Mouse (Mus musculus) ES-Bruce4 (cell line): ENCODE results near the gene Arhgap24. TPM values are rescaled to one million over a fixed set of nuclear protein-coding genes. Genes with fewer than 3 reads are reported as not detected.

Source experiments
- H3K27ac ChIP-seq: 2 replicates; pipeline ENCODE4 v1.5.1; 2012; ENCODE audit warnings: low read length, inconsistent platforms; ENCODE audit not compliant: insufficient read depth
- H3K27me3 ChIP-seq: 2 replicates; pipeline ENCODE4 v1.6.1; 2012; ENCODE audit warnings: mild to moderate bottlenecking, low read length, inconsistent platforms; ENCODE audit not compliant: control insufficient read depth, poor library complexity, insufficient read depth, severe bottlenecking
- H3K36me3 ChIP-seq: 2 replicates; pipeline ENCODE4 v1.6.1; 2012; ENCODE audit warnings: inconsistent platforms, mild to moderate bottlenecking, low read length, moderate library complexity; ENCODE audit not compliant: control insufficient read depth, poor library complexity, insufficient read depth, severe bottlenecking
- H3K4me1 ChIP-seq: one replicate; pipeline ENCODE4 v1.8.1; 2011; ENCODE audit warnings: low read length; ENCODE audit not compliant: control insufficient read depth, insufficient read depth
- H3K4me3 ChIP-seq: 2 replicates; pipeline ENCODE4 v1.5.1; 2011; ENCODE audit warnings: low read depth, mild to moderate bottlenecking, low read length
- H3K9ac ChIP-seq: 2 replicates; pipeline ENCODE4 v1.6.1; 2012; ENCODE audit warnings: low read depth, mild to moderate bottlenecking, inconsistent platforms; ENCODE audit not compliant: poor library complexity, severe bottlenecking
- H3K9me3 ChIP-seq: replicated peaks from 2 replicates; pipeline ENCODE4 v1.6.1; 2012; ENCODE audit warnings: mild to moderate bottlenecking, low read length, inconsistent platforms; ENCODE audit not compliant: control insufficient read depth, poor library complexity, insufficient read depth, severe bottlenecking
- CTCF ChIP-seq: IDR thresholded peaks from one replicate; pipeline ENCODE4 v1.8.1; 2011; ENCODE audit warnings: low read depth, low read length
- EP300 ChIP-seq: IDR thresholded peaks from 2 replicates; pipeline ENCODE4 v1.6.1; 2011; ENCODE audit warnings: low read depth, low read length; ENCODE audit not compliant: insufficient read depth
- POLR2A ChIP-seq: IDR thresholded peaks from one replicate; pipeline ENCODE4 v1.8.1; 2011; ENCODE audit warnings: low read length; ENCODE audit not compliant: insufficient read depth
- polyA plus RNA-seq: library from polyadenylated mRNA; stranded (reverse); fragments of >200 nt; gene quantifications from 2 replicates; pipeline ENCODE4 v1.2.4, GENCODE M21; 2011; ENCODE audit warnings: low read depth; ENCODE audit not compliant: missing spikeins, insufficient read depth, insufficient read length

Gene Arhgap24
- polyA plus RNA-seq, 1 experiment = 2.0 TPM

GRCm38 (mm10) chr5:102450897-102451296 is 30.3 kb upstream of the Arhgap24 start:
- TF ChIP-seq CTCF = no peak
- H3K9me3 ChIP-seq = no peaks in the 10 kb centered on the region
- no peak overlapping the region for H3K9ac ChIP-seq

GRCm38 (mm10) chr5:102452079-102452797 is 29.0 kb upstream of the Arhgap24 start:
- Histone ChIP-seq H3K27ac (no peak overlapping the region), H3K4me3 (no peak overlapping the region), H3K9me3 (no peaks in the 10 kb centered on the region), H3K36me3 (no peaks in the 10 kb centered on the region), H3K9ac (no peak overlapping the region), H3K27me3 (no peaks in the 10 kb centered on the region), H3K4me1 (no peaks in the 10 kb centered on the region)
- no peak for TF ChIP-seq CTCF

More at GRCm38 (mm10) chr5:102450897-102451296, 30.3 kb upstream of the Arhgap24 start:
- Histone ChIP-seq H3K27ac (no peak overlapping the region), H3K4me3 (no peak overlapping the region), H3K36me3 (no peaks in the 10 kb centered on the region), H3K27me3 (no peaks in the 10 kb centered on the region), H3K4me1 (no peaks in the 10 kb centered on the region)

- H3K9ac ChIP-seq = no peak overlapping the region
- H3K4me1 ChIP-seq = no peaks in the 10 kb centered on the region
- no peak overlapping the region for H3K4me3 ChIP-seq
- no peak overlapping the region for H3K27ac ChIP-seq
- TF ChIP-seq POLR2A = no peak
- no peak for TF ChIP-seq CTCF
- TF ChIP-seq EP300 = no peak
- no peaks in the 10 kb centered on the region for H3K27me3 ChIP-seq
- H3K36me3 ChIP-seq = no peaks in the 10 kb centered on the region
- no peaks in the 10 kb centered on the region for H3K9me3 ChIP-seq
Observed at GRCm38 (mm10) chr5:102453324-102453723, 27.9 kb upstream of the Arhgap24 start.

GRCm38 (mm10) chr5:102455247-102455646 is 25.9 kb upstream of the Arhgap24 start:
- Histone ChIP-seq H3K4me3 (no peak overlapping the region), H3K36me3 (no peaks in the 10 kb centered on the region), H3K27ac (no peak overlapping the region), H3K9ac (no peak overlapping the region), H3K27me3 (no peaks in the 10 kb centered on the region), H3K4me1 (no peaks in the 10 kb centered on the region), H3K9me3 (no peaks in the 10 kb centered on the region)
- no peak for TF ChIP-seq POLR2A
- TF ChIP-seq EP300 = no peak
- no peak for TF ChIP-seq CTCF

- Histone ChIP-seq H3K9me3 (no peaks in the 10 kb centered on the region), H3K4me3 (no peak overlapping the region), H3K36me3 (no peaks in the 10 kb centered on the region), H3K27ac (no peak overlapping the region), H3K4me1 (no peaks in the 10 kb centered on the region), H3K27me3 (no peaks in the 10 kb centered on the region; the same call in 1 of the 2 replicates), H3K9ac (no peak overlapping the region)
- TF ChIP-seq EP300 (no peak), CTCF (no peak), POLR2A (no peak)
Observed at GRCm38 (mm10) chr5:102460452-102461197, 20.6 kb upstream of the Arhgap24 start.

- Histone ChIP-seq H3K27me3 (no peaks in the 10 kb centered on the region; the same call in 1 of the 2 replicates), H3K27ac (no peak overlapping the region), H3K36me3 (no peaks in the 10 kb centered on the region), H3K9ac (no peak overlapping the region), H3K9me3 (no peaks in the 10 kb centered on the region), H3K4me1 (no peaks in the 10 kb centered on the region), H3K4me3 (no peak overlapping the region)
- TF ChIP-seq CTCF (no peak), EP300 (no peak), POLR2A (no peak)
Observed at GRCm38 (mm10) chr5:102462948-102463347, 18.2 kb upstream of the Arhgap24 start.
